Mouse (Mus musculus) megakaryocyte, embryonic 14.5 days (primary cell): ENCODE measurements at regions not wholly inside any gene's neighbourhood (a gene's known extent, or its start where the extent isn't known, plus 50 kb on each side); places are given as distances from the start of the nearest gene placed in this dataset.

ENCODE experiments used
- FLI1 ChIP-seq: IDR thresholded peaks from 2 replicates; pipeline ENCODE4 v1.6.1; 2012; ENCODE audit warnings: low read length, inconsistent platforms, mixed read lengths
- GATA1 ChIP-seq: IDR thresholded peaks from 3 replicates; pipeline ENCODE4 v1.6.1; 2012; ENCODE audit warnings: mixed read lengths, low read length, inconsistent platforms, borderline replicate concordance

- TF ChIP-seq GATA1 (no peak), FLI1 (no peak)
Observed at GRCm38 (mm10) chr3:78575667-78576464, 710.5 kb downstream of the Rapgef2 start.
